Mouse (Mus musculus): ENCODE data around the gene Gtpbp2. TPM values are rescaled to one million over a fixed set of nuclear protein-coding genes. Genes with fewer than 3 reads are reported as not detected.

Gtpbp2 gene
- polyA plus RNA-seq, 1 experiment from 2014 or later = 40.6 TPM

DNA sequence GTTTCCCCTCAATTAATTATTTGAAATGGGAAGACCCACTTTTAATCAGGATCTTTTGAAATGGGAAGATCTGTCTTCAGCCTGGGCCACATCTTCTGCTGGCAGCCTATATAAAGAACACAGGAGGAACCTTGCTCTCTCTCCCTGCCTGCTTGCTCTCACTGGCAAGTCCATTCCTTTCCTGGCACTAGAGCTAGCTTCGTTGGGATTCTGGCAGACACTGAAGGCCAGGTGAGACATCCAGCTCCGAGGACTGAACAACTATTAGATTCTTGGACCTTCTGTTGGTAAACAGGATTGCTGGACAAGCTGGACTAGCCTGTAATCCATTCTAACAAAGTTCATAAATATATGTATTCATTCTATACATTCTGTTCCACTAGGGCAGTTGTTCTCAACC, 28.0 kb downstream of the Gtpbp2 start:
- DNase-seq (ENCODE audit: low spot score) = no peak
- no peak overlapping the region for H3K27ac ChIP-seq
- peaks cover 96% of the 10 kb centered on the region for H3K36me3 ChIP-seq
- H3K27me3 ChIP-seq (ENCODE audit: low read depth, poor library complexity, severe bottlenecking) = no peaks in the 10 kb centered on the region
- H3K9me3 ChIP-seq (replicated peaks) = no peaks in the 10 kb centered on the region
- no peak overlapping the region for H3K4me3 ChIP-seq
- no peaks in the 10 kb centered on the region for H3K4me1 ChIP-seq
- WGBS = 91% methylated on average over 2 of the region's 2 CpGs

GRCm38 (mm10) chr17:46201151-46201550, 40.3 kb downstream of the Gtpbp2 start:
- no peak for DNase-seq (ENCODE audit: low spot score)
- H3K36me3 ChIP-seq = peaks cover 63% of the 10 kb centered on the region
- peak overlapping the region; percentile 95 for H3K4me3 ChIP-seq
- H3K27ac ChIP-seq = no peak overlapping the region
- H3K9me3 ChIP-seq (replicated peaks) = no peaks in the 10 kb centered on the region
- peaks cover 20% of the 10 kb centered on the region for H3K4me1 ChIP-seq
- 81% methylated on average over 6 of the region's 6 CpGs for WGBS
- H3K27me3 ChIP-seq (ENCODE audit: low read depth, poor library complexity, severe bottlenecking) = no peaks in the 10 kb centered on the region

DNA sequence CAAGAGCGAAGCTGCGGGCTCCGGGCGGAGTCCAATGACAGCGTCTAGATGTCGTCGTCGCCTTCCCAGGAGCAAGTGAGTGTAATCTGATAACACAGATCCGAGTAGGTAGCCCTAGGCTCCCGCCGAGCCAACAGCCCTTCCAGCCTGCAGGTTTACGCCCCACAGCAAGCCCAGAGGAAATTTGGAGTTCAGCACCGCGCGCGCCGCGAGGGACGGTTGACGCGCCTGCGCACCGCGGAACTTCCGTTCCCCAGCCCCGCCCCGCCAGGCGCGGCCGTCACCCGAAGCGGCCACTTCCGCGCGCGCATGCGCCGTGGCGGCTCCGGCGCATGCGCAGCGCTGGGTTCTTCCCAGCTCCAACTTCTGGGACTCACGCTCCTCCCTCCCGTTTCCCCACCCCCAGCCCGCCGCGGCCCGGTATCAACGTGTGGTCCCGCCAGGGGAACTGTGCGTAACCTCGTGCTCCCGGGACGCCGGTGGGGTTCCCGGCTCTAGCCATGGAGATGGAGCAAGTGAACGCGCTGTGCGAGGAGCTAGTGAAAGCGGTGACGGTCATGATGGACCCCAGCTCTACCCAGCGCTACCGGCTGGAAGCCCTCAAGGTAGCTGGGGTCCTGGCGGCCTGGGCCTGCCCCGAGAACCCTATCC, 41.7 kb downstream of the Gtpbp2 start, which contains the start of the genes Polh and Xpo5:
Polh (minus strand) TSS at position 225 of the 651 bp plus-strand sequence.
Xpo5 (plus strand) TSS at position 362 of the 651 bp plus-strand sequence.
- H3K27me3 ChIP-seq (ENCODE audit: low read depth, poor library complexity, severe bottlenecking) = no peaks in the 10 kb centered on the region
- H3K4me3 ChIP-seq = peak within 1 kb of the TSS; percentile 95
- peaks cover 20% of the 10 kb centered on the region for H3K4me1 ChIP-seq
- peak within 1 kb of the TSS; percentile 91 for H3K27ac ChIP-seq
- DNase-seq (ENCODE audit: low spot score) = peak; percentile 96
- peaks cover 63% of the 10 kb centered on the region for H3K36me3 ChIP-seq
- under 1% methylated on average over 66 of the region's 66 CpGs for WGBS
- H3K9me3 ChIP-seq (replicated peaks) = no peaks in the 10 kb centered on the region

DNA sequence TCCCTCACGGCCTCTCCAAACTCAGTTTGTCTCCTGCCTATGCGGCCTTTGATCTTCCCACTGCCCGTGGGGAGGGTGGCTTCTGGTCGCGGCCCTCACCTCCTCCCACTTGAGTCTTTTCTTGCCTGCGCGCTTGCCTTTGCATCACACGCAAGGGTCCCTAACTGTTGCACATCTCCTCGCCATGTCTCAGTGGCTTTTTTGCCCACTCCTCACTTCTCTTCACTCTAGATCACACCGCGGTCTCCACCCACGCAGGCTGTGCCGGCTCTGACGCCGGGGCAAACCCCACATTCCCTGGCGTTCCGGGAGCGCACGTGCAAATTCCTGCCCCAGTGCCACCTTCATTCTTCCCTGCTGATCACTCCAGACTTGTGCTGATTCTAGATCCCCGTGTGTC, 42.2 kb downstream of the Gtpbp2 start:
- H3K36me3 ChIP-seq = peaks cover 63% of the 10 kb centered on the region
- no peaks in the 10 kb centered on the region for H3K9me3 ChIP-seq (replicated peaks)
- peak overlapping the region; percentile 91 for H3K27ac ChIP-seq

GRCm38 (mm10) chr17:46206676-46207075, 45.8 kb downstream of the Gtpbp2 start:
- Histone ChIP-seq H3K27ac (no peak overlapping the region), H3K27me3 (ENCODE audit: low read depth, poor library complexity, severe bottlenecking) (no peaks in the 10 kb centered on the region), H3K4me1 (peaks cover 13% of the 10 kb centered on the region), H3K36me3 (peaks cover 79% of the 10 kb centered on the region), H3K9me3 (replicated peaks) (no peaks in the 10 kb centered on the region), H3K4me3 (no peak overlapping the region)
- no peak for DNase-seq (ENCODE audit: low spot score)

More for the DNA sequence above, 42.2 kb downstream of the Gtpbp2 start:
- no peak for DNase-seq (ENCODE audit: low spot score)
- H3K4me3 ChIP-seq = peak overlapping the region; percentile 95
- WGBS = under 1% methylated on average over 20 of the region's 20 CpGs
- peaks cover 20% of the 10 kb centered on the region for H3K4me1 ChIP-seq
- H3K27me3 ChIP-seq (ENCODE audit: low read depth, poor library complexity, severe bottlenecking) = no peaks in the 10 kb centered on the region

GRCm38 (mm10) chr17:46210550-46210949, 49.7 kb downstream of the Gtpbp2 start:
- 94% methylated on average over 3 of the region's 3 CpGs for WGBS
- no peaks in the 10 kb centered on the region for H3K27me3 ChIP-seq (ENCODE audit: low read depth, poor library complexity, severe bottlenecking)
- H3K4me3 ChIP-seq = no peak overlapping the region
- H3K4me1 ChIP-seq = no peaks in the 10 kb centered on the region
- H3K27ac ChIP-seq = no peak overlapping the region
- H3K9me3 ChIP-seq (replicated peaks) = no peaks in the 10 kb centered on the region
- DNase-seq (ENCODE audit: low spot score) = no peak
- H3K36me3 ChIP-seq = peaks cover 100% of the 10 kb centered on the region

Other genes with a start within 250 kb of the Gtpbp2 start
- gene Vegfa, start 128.7 kb upstream of the Gtpbp2 start, polyA plus RNA-seq (2016; fragmentation: Nextera tagmentation; extraction: Ambion mirVana) = 2.0 and 3.1 TPM in 2 replicates
- 184 and 192 TPM in 2 replicates for gene Mrps18a, start 50.0 kb upstream of the Gtpbp2 start, polyA plus RNA-seq (2016; fragmentation: Nextera tagmentation; extraction: Ambion mirVana)
- 7.7 and 10.0 TPM in 2 replicates for gene Rsph9, start 16.8 kb upstream of the Gtpbp2 start, polyA plus RNA-seq (2016; fragmentation: Nextera tagmentation; extraction: Ambion mirVana)
- gene Mad2l1bp, start 7.5 kb upstream of the Gtpbp2 start, polyA plus RNA-seq (2016; fragmentation: Nextera tagmentation; extraction: Ambion mirVana) = 37.7 and 39.2 TPM in 2 replicates
- 11.4 and 11.5 TPM in 2 replicates for gene Polh, start 41.6 kb downstream of the Gtpbp2 start, polyA plus RNA-seq (2016; fragmentation: Nextera tagmentation; extraction: Ambion mirVana)
- 72.7 and 78.5 TPM in 2 replicates for gene Xpo5, start 41.8 kb downstream of the Gtpbp2 start, polyA plus RNA-seq (2016; fragmentation: Nextera tagmentation; extraction: Ambion mirVana)
- gene Polr1c, start 87.0 kb downstream of the Gtpbp2 start, polyA plus RNA-seq (2016; fragmentation: Nextera tagmentation; extraction: Ambion mirVana) = 132 and 144 TPM in 2 replicates
- 73.0 and 81.9 TPM in 2 replicates for gene Yipf3, start 87.0 kb downstream of the Gtpbp2 start, polyA plus RNA-seq (2016; fragmentation: Nextera tagmentation; extraction: Ambion mirVana)
- gene Lrrc73, start 92.5 kb downstream of the Gtpbp2 start, polyA plus RNA-seq (2016; fragmentation: Nextera tagmentation; extraction: Ambion mirVana) = 0.25 and 0.44 TPM in 2 replicates
- gene Tjap1, start 122.0 kb downstream of the Gtpbp2 start, polyA plus RNA-seq (2016; fragmentation: Nextera tagmentation; extraction: Ambion mirVana) = 60.3 and 61.2 TPM in 2 replicates
- gene Dlk2, start 136.4 kb downstream of the Gtpbp2 start, polyA plus RNA-seq (2016; fragmentation: Nextera tagmentation; extraction: Ambion mirVana) = 0.65 and 1.3 TPM in 2 replicates
- gene Abcc10, start 167.3 kb downstream of the Gtpbp2 start, polyA plus RNA-seq (2016; fragmentation: Nextera tagmentation; extraction: Ambion mirVana) = 4.5 and 5.7 TPM in 2 replicates
- 7.9 and 9.4 TPM in 2 replicates for gene Zfp318, start 222.7 kb downstream of the Gtpbp2 start, polyA plus RNA-seq (2016; fragmentation: Nextera tagmentation; extraction: Ambion mirVana)